In genomic region chr11:117628312-117628779, GRCm38 (mm10) we compare ENCODE assay signal across 8 mouse cellular contexts. TPM values are rescaled to one million over a fixed set of nuclear protein-coding genes. Genes with fewer than 3 reads are reported as not detected.
DNase-seq lines count a peak whose midpoint lies in the region.

No protein-coding gene starts in this region.

- peak; percentile 60 for DNase-seq in lung, postnatal 10 days
- DNase-seq in lung, adult 18-20 months, result no peak
- peak; percentile 35 for DNase-seq in embryo, embryonic 9.5 days (ENCODE audit: extremely low spot score)
- DNase-seq in heart, postnatal 10 days, result peak; percentile 36 to 37
- DNase-seq in left cerebral cortex, postnatal 14 days (ENCODE audit: low spot score in 2 of 2), result peak; percentile 69 to 89
- peak; percentile 75 to 78 for DNase-seq in right cerebral cortex, adult 2 months (ENCODE audit: low spot score in 2 of 2)
- no peak for DNase-seq in gastrocnemius, postnatal 4 days (ENCODE audit: low spot score in 2 of 2)
- no peak for DNase-seq in spleen, postnatal 14 days (ENCODE audit: low spot score in 2 of 2)

- intact Hi-C loops in heart, postnatal 10 days (cut with DNase I), result no loop called here
- intact Hi-C loops in left cerebral cortex, postnatal 14 days (cut with DNase I), result no loop called here

RNA-seq across cellular contexts. Expression of gene Tnrc6c, which starts 25.7 kb away (rescaled TPM):
- total RNA-seq in heart, postnatal 10 days (2021), result 10 to 100 TPM; 32.2 to 33.9 TPM
- total RNA-seq in left cerebral cortex, postnatal 14 days (2021), result 10 to 100 TPM; 56.5 to 57.5 TPM
- total RNA-seq in gastrocnemius, postnatal 4 days (2021), result 10 to 100 TPM; 33.0 to 34.2 TPM

Comparison
In these comparisons a context has a peak if more than half of its experiments do, and no peak if none do; other contexts are left out.
1. DNase-seq: peak in lung, postnatal 10 days (single experiment), embryo, embryonic 9.5 days (single experiment), heart, postnatal 10 days (2 of 2), left cerebral cortex, postnatal 14 days (2 of 2) and right cerebral cortex, adult 2 months (2 of 2); none in lung, adult 18-20 months (0 of 2), gastrocnemius, postnatal 4 days (0 of 2) and spleen, postnatal 14 days (0 of 2).